Mouse (Mus musculus) kidney, adult 2 months (tissue): ENCODE data around the gene Moap1. TPM values are rescaled to one million over a fixed set of nuclear protein-coding genes. Genes with fewer than 3 reads are reported as not detected.
A peak's percentile ranks its signal among the peaks of the same experiment; 100 is the strongest.

ENCODE experiments used
- DNase-seq: peaks from one replicate; pipeline ENCODE4 v3.0.0; 2021
- H3K27ac ChIP-seq: fragments of 200-500 bp; 2 replicates; pipeline ENCODE4 v1.5.1; 2012; ENCODE audit warnings: low read depth, low read length, control low read depth, inconsistent platforms; ENCODE audit not compliant: insufficient read depth
- H3K27me3 ChIP-seq: fragments of 200-500 bp; replicated peaks from 2 replicates; pipeline ENCODE4 v1.6.1; 2012; ENCODE audit warnings: mild to moderate bottlenecking, moderate library complexity, low read length, inconsistent platforms; ENCODE audit not compliant: control insufficient read depth, insufficient read depth
- H3K36me3 ChIP-seq: fragments of 200-500 bp; 2 replicates; pipeline ENCODE4 v1.6.1; 2012; ENCODE audit warnings: mild to moderate bottlenecking, moderate library complexity, low read length, inconsistent platforms; ENCODE audit not compliant: control insufficient read depth, insufficient read depth
- H3K4me1 ChIP-seq: fragments of 200-500 bp; 2 replicates; pipeline ENCODE4 v1.6.1; 2011; ENCODE audit warnings: low read length; ENCODE audit not compliant: control insufficient read depth, insufficient read depth
- H3K4me3 ChIP-seq: fragments of 200-500 bp; 2 replicates; pipeline ENCODE4 v1.5.1; 2011; ENCODE audit warnings: mild to moderate bottlenecking, low read depth, low read length, control low read depth; ENCODE audit not compliant: insufficient read depth
- CTCF ChIP-seq: fragments of 200-500 bp; conservative IDR thresholded peaks from 2 replicates; pipeline ENCODE4 v1.5.1; 2011; ENCODE audit warnings: low read depth, mild to moderate bottlenecking, control low read depth, low read length, moderate library complexity, mixed read lengths; ENCODE audit not compliant: insufficient read depth, insufficient read length
- POLR2A ChIP-seq: fragments of 200-500 bp; IDR thresholded peaks from one replicate; pipeline ENCODE4 v1.6.1; 2011; ENCODE audit warnings: low read depth, low read length, control low read depth
- whole genome bisulfite sequencing: fragments of 180-500 bp; shearing (Covaris S2); methylation state at CpG from one replicate; pipeline ENCODE4 v1.1.7; 2018; 5-methylcytosine and 5-hydroxymethylcytosine counted together
- polyA plus RNA-seq: library from polyadenylated mRNA; depleted of rRNA; stranded (reverse); fragments of >200 nt; gene quantifications from 2 replicates; pipeline ENCODE4 v1.2.3, GENCODE M21; 2012

Gene Moap1
- polyA plus RNA-seq, 1 experiment: 0.74 TPM

DNA sequence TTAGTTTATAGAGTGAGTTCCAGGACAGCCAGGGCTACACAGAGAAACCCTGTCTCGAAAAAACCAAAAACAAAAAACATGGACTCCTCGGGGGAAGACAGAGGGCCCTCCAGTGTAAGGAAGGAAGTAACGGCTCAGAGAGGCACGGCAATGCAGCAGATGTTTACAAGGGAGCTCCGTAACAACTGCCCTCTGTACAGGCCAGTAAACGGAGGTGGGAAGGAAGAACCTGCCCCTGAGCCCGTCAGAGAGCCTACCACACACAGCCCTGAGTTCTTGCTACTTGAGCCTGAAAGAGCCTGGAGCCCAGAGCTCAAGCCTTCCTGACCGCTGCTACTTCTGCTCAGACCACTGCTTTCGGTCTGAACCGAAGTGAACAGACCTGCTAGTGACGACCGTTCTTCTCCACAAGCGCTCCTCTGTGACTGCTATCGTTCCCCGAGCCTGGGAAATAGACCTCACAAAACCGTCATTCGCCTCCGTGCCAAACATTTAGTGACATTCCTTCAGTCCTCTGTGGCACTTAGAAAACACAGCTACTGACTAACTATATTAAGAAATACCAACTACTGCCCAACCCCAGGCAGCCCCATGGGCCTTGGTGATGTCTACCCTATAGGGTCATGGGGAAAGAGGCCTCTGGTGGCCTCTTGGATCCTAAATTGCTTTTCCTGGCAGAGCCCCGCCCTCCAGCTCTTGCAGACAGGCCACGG lies 30.2 kb downstream of the Moap1 start:
- WGBS: 60% methylated on average over 20 of the region's 20 CpGs
- DNase-seq: no peak

DNA sequence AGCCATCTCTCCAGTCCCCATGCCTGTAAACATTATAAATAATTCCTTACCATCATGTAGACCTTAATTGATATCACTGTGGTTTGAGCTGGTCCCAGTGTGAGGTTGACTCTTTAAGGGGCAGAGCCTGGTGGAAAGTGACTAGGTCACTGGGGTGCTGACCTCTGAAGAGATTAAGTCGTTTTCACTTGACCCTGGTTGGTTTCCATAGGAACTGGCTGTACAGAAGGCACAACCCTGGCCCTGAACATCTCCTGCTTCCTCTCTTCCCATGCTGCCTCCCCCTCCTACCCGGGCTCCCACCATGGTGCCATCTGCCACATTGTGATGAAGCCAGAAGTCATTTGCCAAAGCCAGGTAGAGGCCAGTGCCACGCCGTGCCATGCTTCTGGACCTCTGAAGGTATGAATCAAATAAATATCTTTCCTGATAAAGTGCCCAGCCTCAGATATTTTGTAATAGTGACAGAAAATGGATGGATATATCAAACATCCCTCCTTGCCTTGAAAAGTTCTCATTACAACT lies 32.5 kb downstream of the Moap1 start:
- 65% methylated on average over 4 of the region's 4 CpGs for WGBS
- no peak overlapping the region for H3K27ac ChIP-seq
- H3K27me3 ChIP-seq: no peaks in the 10 kb centered on the region
- no peaks in the 10 kb centered on the region for H3K36me3 ChIP-seq
- H3K4me1 ChIP-seq: no peaks in the 10 kb centered on the region
- H3K4me3 ChIP-seq: no peak overlapping the region
- no peak for DNase-seq
- TF ChIP-seq CTCF (no peak), POLR2A (no peak)

More for the DNA sequence above, 30.2 kb downstream of the Moap1 start:
- no peak for TF ChIP-seq POLR2A
- TF ChIP-seq CTCF: no peak
- Histone ChIP-seq H3K4me3 (no peak overlapping the region), H3K27me3 (no peaks in the 10 kb centered on the region), H3K36me3 (no peaks in the 10 kb centered on the region), H3K27ac (no peak overlapping the region), H3K4me1 (no peaks in the 10 kb centered on the region)

DNA sequence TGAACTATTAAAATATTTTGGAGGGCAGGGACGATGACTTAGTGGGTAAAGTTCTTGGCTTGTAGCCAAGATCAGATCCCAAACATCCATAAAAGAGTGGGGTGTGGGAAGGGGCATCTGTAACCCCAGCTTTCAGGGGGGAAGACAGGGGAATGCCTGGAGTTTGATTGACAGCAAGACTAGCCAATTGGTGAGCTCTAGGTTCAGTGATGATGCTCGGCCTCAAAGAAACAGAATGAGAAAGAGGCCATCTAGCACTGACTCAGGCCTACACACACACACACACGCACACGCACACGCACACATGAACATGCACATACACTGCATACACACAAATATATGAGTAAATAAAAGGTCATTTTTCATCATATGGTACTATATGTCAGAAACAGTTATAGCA lies 33.6 kb downstream of the Moap1 start:
- H3K4me1 ChIP-seq: no peaks in the 10 kb centered on the region
- H3K4me3 ChIP-seq: no peak overlapping the region
- TF ChIP-seq POLR2A (no peak), CTCF (no peak)
- H3K27me3 ChIP-seq: no peaks in the 10 kb centered on the region
- no peak overlapping the region for H3K27ac ChIP-seq
- DNase-seq: no peak
- no peaks in the 10 kb centered on the region for H3K36me3 ChIP-seq
- 88% methylated on average over 5 of the region's 5 CpGs for WGBS

DNA sequence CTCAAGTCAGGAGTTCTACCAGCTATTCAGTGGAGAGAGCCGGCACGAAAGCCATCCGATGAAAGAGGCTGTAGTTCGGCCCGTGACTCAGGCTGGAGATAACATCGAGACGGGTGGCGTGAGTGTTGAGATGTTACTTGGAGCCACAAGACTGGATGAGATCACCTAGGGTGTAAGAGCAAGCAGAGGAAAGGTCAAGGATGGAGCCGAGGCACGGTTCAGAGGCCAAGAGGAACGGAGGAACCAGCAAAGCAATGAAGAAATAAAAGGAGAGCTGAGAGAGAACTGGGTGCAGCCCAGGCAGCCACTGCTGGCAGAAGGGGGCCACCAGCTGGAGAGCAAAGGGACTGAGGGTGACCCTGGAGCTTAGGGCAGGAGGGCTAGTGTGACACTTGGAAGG lies 35.2 kb downstream of the Moap1 start:
- TF ChIP-seq CTCF (peak; percentile 45; the same call in 1 of the 2 replicates), POLR2A (no peak)
- peak; percentile 17 for DNase-seq

DNA sequence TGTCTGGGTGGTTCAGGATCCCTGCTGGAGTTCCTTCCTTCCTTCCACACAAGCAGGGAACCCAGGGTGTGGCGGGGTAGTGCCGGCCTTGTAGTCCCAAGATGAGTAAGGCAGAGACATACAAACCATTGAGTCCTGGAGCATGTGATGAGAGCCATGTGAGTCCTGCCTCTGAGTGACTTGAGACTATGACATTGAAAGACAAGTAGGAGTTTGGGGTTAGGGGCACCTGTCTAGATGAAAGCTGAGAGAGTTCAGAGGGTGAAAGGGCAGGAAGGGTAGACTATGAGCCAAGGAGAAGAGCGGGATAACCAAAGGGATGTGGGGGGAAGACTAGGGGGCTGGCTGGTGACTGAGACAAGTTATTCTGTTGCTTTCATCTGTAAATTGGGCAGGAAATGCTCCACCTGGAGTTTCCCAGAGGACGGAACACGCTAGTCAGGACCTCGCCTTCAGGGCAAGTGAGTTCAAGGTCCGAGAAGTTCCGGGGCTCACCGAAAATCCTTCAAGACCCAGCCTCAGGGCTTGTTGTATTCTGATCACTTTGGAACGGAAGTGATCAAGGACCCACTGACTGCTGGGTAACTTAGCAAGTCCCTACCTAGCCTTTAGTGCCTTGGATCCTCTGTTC lies 36.5 kb downstream of the Moap1 start:
- Histone ChIP-seq H3K27ac (no peak overlapping the region), H3K36me3 (no peaks in the 10 kb centered on the region), H3K4me1 (0 out of 2 replicates have a peak, but pooled peaks cover 7% of the 10 kb centered on the region), H3K4me3 (no peak overlapping the region), H3K27me3 (no peaks in the 10 kb centered on the region)
- no peak for TF ChIP-seq POLR2A
- TF ChIP-seq CTCF: no peak
- DNase-seq: no peak
- 85% methylated on average over 10 of the region's 10 CpGs for WGBS

More for the DNA sequence above, 35.2 kb downstream of the Moap1 start:
- Histone ChIP-seq H3K27ac (no peak overlapping the region), H3K4me3 (no peak overlapping the region), H3K4me1 (0 out of 2 replicates have a peak, but pooled peaks cover 3% of the 10 kb centered on the region), H3K36me3 (no peaks in the 10 kb centered on the region), H3K27me3 (no peaks in the 10 kb centered on the region)
- WGBS: 58% methylated on average over 11 of the region's 11 CpGs

DNA sequence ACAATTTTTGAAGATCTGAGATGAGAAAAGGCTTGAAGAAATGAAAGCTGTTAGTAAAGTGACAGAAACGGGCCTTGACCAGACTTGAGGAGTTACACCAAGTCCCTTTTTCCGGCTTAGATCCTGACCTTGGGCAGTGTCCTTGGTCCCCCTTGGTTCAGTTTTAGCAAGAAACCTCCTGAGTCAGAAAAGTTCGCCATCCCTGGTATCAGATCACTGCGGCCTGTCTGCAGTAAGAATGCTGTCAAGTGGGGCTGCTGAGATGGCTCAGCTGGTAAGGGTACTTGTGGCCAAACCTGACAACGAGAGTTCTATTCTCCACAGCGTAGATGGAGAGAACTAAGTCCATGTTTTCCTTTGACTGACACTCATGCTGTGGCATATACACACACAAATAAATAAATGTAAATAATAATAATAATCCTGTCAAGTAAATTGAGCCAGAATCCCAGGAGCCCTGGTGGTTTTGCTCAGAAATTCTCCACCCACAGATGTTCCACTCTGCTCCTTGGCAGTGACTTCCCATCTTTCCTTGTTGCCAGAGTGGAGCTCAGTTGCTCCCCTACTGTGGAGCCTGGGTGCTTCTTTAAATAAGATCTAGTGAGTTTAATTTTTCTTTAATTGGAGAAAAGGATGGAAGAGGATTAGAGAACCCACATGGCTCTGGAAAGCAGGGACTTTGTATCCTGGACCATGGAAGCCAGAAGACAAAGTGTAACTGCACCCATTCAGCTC lies 37.4 kb downstream of the Moap1 start:
- no peak overlapping the region for H3K27ac ChIP-seq
- H3K4me1 ChIP-seq: 0 out of 2 replicates have a peak, but pooled peaks cover 7% of the 10 kb centered on the region
- H3K27me3 ChIP-seq: no peaks in the 10 kb centered on the region
- WGBS: 79% methylated on average over 6 of the region's 6 CpGs
- H3K4me3 ChIP-seq: no peak overlapping the region
- no peaks in the 10 kb centered on the region for H3K36me3 ChIP-seq
- no peak for TF ChIP-seq POLR2A
- TF ChIP-seq CTCF: no peak
- no peak for DNase-seq
